Mouse (Mus musculus) cerebellum, adult 11 months (tissue): Measurements from ENCODE around the gene Casp7.

ENCODE experiments used
- DNase-seq: peaks from one replicate; pipeline ENCODE4 v3.0.0; 2022

Gene Casp7

DNA sequence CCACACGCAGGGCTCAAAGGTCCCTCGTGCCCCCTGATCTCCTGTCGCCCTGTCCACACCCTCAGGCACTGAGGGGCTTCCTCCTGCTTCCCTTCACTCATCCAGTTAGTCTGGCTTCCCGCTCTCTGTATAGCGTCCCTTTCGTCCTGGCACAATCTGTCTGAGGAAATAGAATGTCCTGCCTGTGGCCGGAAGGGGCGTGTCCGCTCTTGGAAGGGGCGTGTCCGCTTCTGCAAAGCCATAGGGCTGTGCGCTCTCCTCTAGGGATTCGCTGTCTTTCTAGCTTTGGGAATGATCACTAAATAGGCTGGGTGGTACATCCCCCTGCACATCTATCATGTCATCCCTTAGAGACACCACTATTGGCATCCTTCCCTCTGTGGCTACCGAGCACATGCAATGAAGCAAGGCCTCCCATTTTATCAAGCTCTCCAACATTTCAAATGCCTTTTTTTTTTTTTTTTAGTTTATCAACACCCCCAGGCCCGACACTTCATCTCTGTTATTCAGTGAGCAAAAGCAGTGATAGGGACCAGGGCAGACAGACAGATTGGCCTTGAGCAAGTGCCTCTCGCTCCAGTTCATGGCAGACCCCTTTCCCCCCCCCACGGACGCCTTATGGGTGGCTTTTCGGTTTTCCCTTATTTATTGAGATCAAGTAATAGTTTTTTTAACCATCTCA, 78.1 kb downstream of the Casp7 start:
- DNase-seq: no peak

DNA sequence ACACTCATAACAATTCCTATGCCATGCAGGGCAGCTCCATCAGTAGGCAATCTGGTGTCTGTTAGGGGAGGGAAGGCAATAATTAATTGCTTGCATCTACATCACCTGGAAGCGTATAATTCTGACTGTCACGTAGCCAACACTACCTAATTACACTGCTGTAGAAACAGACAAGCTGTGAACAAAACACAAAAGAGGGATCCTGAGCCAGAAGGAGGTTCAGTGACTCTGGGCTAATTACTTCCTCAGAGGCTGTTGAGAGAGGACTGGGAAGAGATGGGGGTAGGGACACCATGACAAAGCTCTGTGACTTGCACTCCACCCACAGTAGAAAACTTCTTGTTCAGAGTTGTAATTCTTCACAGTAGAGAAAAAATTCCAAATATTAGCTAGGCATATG, 79.6 kb downstream of the Casp7 start:
- DNase-seq: no peak

- DNase-seq: no peak
Observed at GRCm38 (mm10) chr19:56477253-56477652, 80.3 kb downstream of the Casp7 start.

- no peak for DNase-seq
Observed at GRCm38 (mm10) chr19:56477832-56478231, 80.9 kb downstream of the Casp7 start.

GRCm38 (mm10) chr19:56484630-56485375, 87.9 kb downstream of the Casp7 start:
- DNase-seq: no peak

GRCm38 (mm10) chr19:56485376-56486271, 88.7 kb downstream of the Casp7 start:
- no peak for DNase-seq

- DNase-seq: no peak
Observed at GRCm38 (mm10) chr19:56486926-56487325, 90.0 kb downstream of the Casp7 start.

DNA sequence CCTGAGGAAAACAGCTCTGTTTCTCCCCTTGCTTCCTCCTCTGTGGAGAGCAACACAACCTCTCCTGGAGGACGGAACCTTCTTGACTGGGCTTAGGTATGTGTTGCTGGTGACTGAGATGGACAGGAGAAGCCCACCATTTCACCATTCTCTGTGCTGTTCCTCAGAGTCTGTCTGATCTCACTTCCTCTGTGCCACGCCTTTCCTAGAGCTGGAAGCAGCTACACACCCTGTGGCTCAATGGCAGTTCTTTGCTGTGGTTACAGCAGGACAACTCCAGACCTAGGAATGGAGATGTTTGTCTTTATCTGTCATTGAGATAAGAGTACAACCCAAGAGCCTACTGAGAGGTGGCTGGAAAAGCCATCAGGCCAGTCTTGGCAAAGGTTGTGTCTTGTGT, 90.4 kb downstream of the Casp7 start:
- no peak for DNase-seq

GRCm38 (mm10) chr19:56489601-56490000, 92.7 kb downstream of the Casp7 start:
- no peak for DNase-seq
